Mouse (Mus musculus) hindbrain, postnatal 0 days (tissue): ENCODE data around the gene Tob1. TPM values are rescaled to one million over a fixed set of nuclear protein-coding genes. Genes with fewer than 3 reads are reported as not detected.

ENCODE experiments used
- ATAC-seq: fragments of 200-750 bp; cut with Nextera tagmentation; 2 replicates; pipeline ENCODE4 v1.8.0; 2017; ENCODE audit warnings: mild to moderate bottlenecking, moderate TSS enrichment, moderate library complexity
- DNase-seq: peaks from one replicate; pipeline ENCODE4 v3.0.0-alpha.2; 2015; ENCODE audit warnings: low spot score
- H3K27ac ChIP-seq: fragments of 300-500 bp; sonication (generic); 2 replicates; pipeline ENCODE4 v1.5.1; 2014; ENCODE audit warnings: mild to moderate bottlenecking
- H3K27me3 ChIP-seq: fragments of 300-500 bp; sonication (generic); 2 replicates; pipeline ENCODE4 v1.6.1; 2014; ENCODE audit warnings: low read length, mixed read lengths; ENCODE audit not compliant: insufficient read depth
- H3K36me3 ChIP-seq: fragments of 300-500 bp; sonication (generic); 2 replicates; pipeline ENCODE4 v1.6.1; 2014; ENCODE audit warnings: low read length, mixed read lengths; ENCODE audit not compliant: insufficient read depth
- H3K4me1 ChIP-seq: fragments of 300-500 bp; sonication (generic); 2 replicates; pipeline ENCODE4 v1.6.1; 2014; ENCODE audit warnings: antibody characterized with exemption, low read length, mixed read lengths; ENCODE audit not compliant: insufficient read depth
- H3K4me2 ChIP-seq: fragments of 300-500 bp; sonication (generic); 2 replicates; pipeline ENCODE4 v1.6.1; 2014; ENCODE audit warnings: low read depth, mild to moderate bottlenecking, low read length, moderate library complexity, mixed read lengths
- H3K4me3 ChIP-seq: fragments of 300-500 bp; sonication (generic); 2 replicates; pipeline ENCODE4 v1.5.1; 2014; ENCODE audit warnings: low read length
- H3K9ac ChIP-seq: fragments of 300-500 bp; sonication (generic); replicated peaks from 2 replicates; pipeline ENCODE4 v1.6.1; 2014; ENCODE audit warnings: mild to moderate bottlenecking, low read length, moderate library complexity, mixed read lengths
- H3K9me3 ChIP-seq: fragments of 300-500 bp; sonication (generic); 2 replicates; pipeline ENCODE4 v1.6.1; 2016; ENCODE audit warnings: low read length, mixed read lengths
- CTCF ChIP-seq: IDR thresholded peaks from 2 replicates; pipeline ENCODE4 v1.5.1; 2016; ENCODE audit warnings: antibody characterized with exemption, control low read depth, low read depth
- WGBS: fragments of 180-500 bp; shearing (Covaris S2); extraction: QIAGEN DNeasy Blood & Tissue Kit; methylation state at CpG from one replicate; pipeline ENCODE4 v1.1.7; 2014; 5-methylcytosine and 5-hydroxymethylcytosine counted together
- polyA plus RNA-seq: library from polyadenylated mRNA; unstranded; fragments of >200 nt; fragmentation: Nextera tagmentation; extraction: Ambion mirVana; gene quantifications from 2 replicates; pipeline ENCODE4 v1.2.1, GENCODE M21; 2015
- total RNA-seq: library from RNA; depleted of rRNA; stranded (reverse); fragments of >200 nt; gene quantifications from 2 replicates; pipeline ENCODE4 v1.2.3, GENCODE M21; 2014

The Tob1 gene
- total and polyA plus RNA-seq, 2 experiments from 2014 or later: 20.1 to 33.9 TPM

GRCm38 (mm10) chr11:94234857-94235256 lies 23.6 kb downstream of the Tob1 start:
- no peak for TF ChIP-seq CTCF
- Histone ChIP-seq H3K36me3 (no peaks in the 10 kb centered on the region), H3K4me2 (no peak overlapping the region), H3K27me3 (no peaks in the 10 kb centered on the region), H3K9me3 (no peaks in the 10 kb centered on the region), H3K4me3 (no peak overlapping the region), H3K27ac (no peak overlapping the region), H3K9ac (no peak overlapping the region), H3K4me1 (no peaks in the 10 kb centered on the region)
- DNase-seq: no peak
- 93% methylated on average over 8 of the region's 8 CpGs for WGBS
- no peak for ATAC-seq

GRCm38 (mm10) chr11:94236074-94236473 lies 24.8 kb downstream of the Tob1 start:
- Histone ChIP-seq H3K36me3 (no peaks in the 10 kb centered on the region), H3K9me3 (no peaks in the 10 kb centered on the region), H3K4me2 (no peak overlapping the region), H3K27me3 (no peaks in the 10 kb centered on the region), H3K9ac (peak overlapping the region; percentile 35; the same call in 1 of the 2 replicates), H3K4me1 (no peaks in the 10 kb centered on the region), H3K27ac (peak overlapping the region; percentile 70), H3K4me3 (no peak overlapping the region)
- DNase-seq (peak; percentile 92), ATAC-seq (peak; percentile 92)
- 22% methylated on average over 3 of the region's 3 CpGs for WGBS
- TF ChIP-seq CTCF: peak; percentile 95

- ATAC-seq: no peak
- 96% methylated on average over 8 of the region's 8 CpGs for WGBS
- Histone ChIP-seq H3K4me3 (no peak overlapping the region), H3K9me3 (no peaks in the 10 kb centered on the region), H3K27me3 (no peaks in the 10 kb centered on the region), H3K9ac (no peak overlapping the region), H3K36me3 (no peaks in the 10 kb centered on the region), H3K4me1 (peaks cover 14% of the 10 kb centered on the region), H3K4me2 (no peak overlapping the region), H3K27ac (no peak overlapping the region)
- no peak for DNase-seq
- no peak for TF ChIP-seq CTCF
Measured at GRCm38 (mm10) chr11:94238786-94239185, 27.5 kb downstream of the Tob1 start.

GRCm38 (mm10) chr11:94239706-94240105 lies 28.5 kb downstream of the Tob1 start:
- Histone ChIP-seq H3K4me1 (peaks cover 14% of the 10 kb centered on the region), H3K36me3 (no peaks in the 10 kb centered on the region), H3K9me3 (no peaks in the 10 kb centered on the region), H3K4me2 (no peak overlapping the region), H3K27me3 (no peaks in the 10 kb centered on the region), H3K27ac (0 out of 2 replicates have a peak overlapping the region, but pooled peaks have one; percentile 48), H3K4me3 (no peak overlapping the region), H3K9ac (no peak overlapping the region)
- TF ChIP-seq CTCF: no peak
- WGBS: 25% methylated on average over 9 of the region's 9 CpGs
- ATAC-seq (peak; percentile 43), DNase-seq (peak; percentile 62)

GRCm38 (mm10) chr11:94242760-94243421 lies 31.6 kb downstream of the Tob1 start:
- TF ChIP-seq CTCF: no peak
- H3K4me2 ChIP-seq: peak overlapping the region; percentile 48
- H3K27ac ChIP-seq: peak overlapping the region; percentile 48; the same call in 1 of the 2 replicates
- WGBS: 7% methylated on average over 29 of the region's 29 CpGs
- no peak for ATAC-seq
- no peaks in the 10 kb centered on the region for H3K36me3 ChIP-seq
- DNase-seq: peak; percentile 38
- H3K27me3 ChIP-seq: no peaks in the 10 kb centered on the region
- H3K4me1 ChIP-seq: peaks cover 21% of the 10 kb centered on the region
- no peaks in the 10 kb centered on the region for H3K9me3 ChIP-seq
- H3K9ac ChIP-seq: peak overlapping the region; percentile 28; the same call in 1 of the 2 replicates
- peak overlapping the region; percentile 10; the same call in 1 of the 2 replicates for H3K4me3 ChIP-seq

- no peaks in the 10 kb centered on the region for H3K9me3 ChIP-seq
- no peak for ATAC-seq
- no peaks in the 10 kb centered on the region for H3K27me3 ChIP-seq
- peaks cover 21% of the 10 kb centered on the region for H3K4me1 ChIP-seq
- no peaks in the 10 kb centered on the region for H3K36me3 ChIP-seq
- peak overlapping the region; percentile 48; the same call in 1 of the 2 replicates for H3K27ac ChIP-seq
- no peak for TF ChIP-seq CTCF
- DNase-seq: no peak
- peak overlapping the region; percentile 48 for H3K4me2 ChIP-seq
- WGBS: 31% methylated on average over 15 of the region's 15 CpGs
- H3K4me3 ChIP-seq: no peak overlapping the region
- peak overlapping the region; percentile 28; the same call in 1 of the 2 replicates for H3K9ac ChIP-seq
Measured at GRCm38 (mm10) chr11:94243422-94244180, 32.3 kb downstream of the Tob1 start.
